Mouse (Mus musculus): ENCODE results near the gene Mageb18. TPM values are rescaled to one million over a fixed set of nuclear protein-coding genes. Genes with fewer than 3 reads are reported as not detected.

Mageb18 gene
- polyA plus RNA-seq, 1 experiment, result not detected

- Histone ChIP-seq H3K27me3 (ENCODE audit: control insufficient read depth, insufficient read depth, low read length) (no peaks in the 10 kb centered on the region), H3K4me1 (ENCODE audit: control insufficient read depth, insufficient read depth, insufficient read length) (no peaks in the 10 kb centered on the region), H3K4me3 (ENCODE audit: extremely low read depth, insufficient read depth, insufficient read length) (no peak overlapping the region), H3K36me3 (ENCODE audit: control insufficient read depth, insufficient read depth, low read length) (no peaks in the 10 kb centered on the region), H3K27ac (ENCODE audit: insufficient read depth, low read length) (no peak overlapping the region)
- WGBS, result 23% methylated on average over 4 of the region's 4 CpGs
- no peak for DNase-seq (ENCODE audit: low read depth in 1 of 2, low spot score in 2 of 2)
- TF ChIP-seq POLR2A (IDR thresholded peaks at IDR 0.05; ENCODE audit: low read depth, low read length) (no peak), CTCF (IDR thresholded peaks at IDR 0.05; ENCODE audit: extremely low read depth, insufficient read depth, insufficient read length, insufficient replicate concordance) (no peak)
Observed at GRCm38 (mm10) chrX:92464773-92465172, 134.6 kb downstream of the Mageb18 start.

GRCm38 (mm10) chrX:92460496-92460895 lies 138.9 kb downstream of the Mageb18 start:
- H3K4me3 ChIP-seq (ENCODE audit: extremely low read depth, insufficient read depth, insufficient read length), result no peak overlapping the region
- WGBS, result 44% methylated on average over 3 of the region's 3 CpGs
- H3K27me3 ChIP-seq (ENCODE audit: control insufficient read depth, insufficient read depth, low read length), result no peaks in the 10 kb centered on the region
- no peak for TF ChIP-seq POLR2A (IDR thresholded peaks at IDR 0.05; ENCODE audit: low read depth, low read length)
- no peak for TF ChIP-seq CTCF (IDR thresholded peaks at IDR 0.05; ENCODE audit: extremely low read depth, insufficient read depth, insufficient read length, insufficient replicate concordance)
- H3K4me1 ChIP-seq (ENCODE audit: control insufficient read depth, insufficient read depth, insufficient read length), result no peaks in the 10 kb centered on the region
- no peak overlapping the region for H3K27ac ChIP-seq (ENCODE audit: insufficient read depth, low read length)
- H3K36me3 ChIP-seq (ENCODE audit: control insufficient read depth, insufficient read depth, low read length), result no peaks in the 10 kb centered on the region
- no peak for DNase-seq (ENCODE audit: low read depth in 1 of 2, low spot score in 2 of 2)

GRCm38 (mm10) chrX:92387384-92387783 lies 212.0 kb downstream of the Mageb18 start:
- no peaks in the 10 kb centered on the region for H3K4me1 ChIP-seq (ENCODE audit: control insufficient read depth, insufficient read depth, insufficient read length)
- TF ChIP-seq POLR2A (IDR thresholded peaks at IDR 0.05; ENCODE audit: low read depth, low read length), result no peak
- DNase-seq (ENCODE audit: low read depth in 1 of 2, low spot score in 2 of 2), result no peak
- H3K36me3 ChIP-seq (ENCODE audit: control insufficient read depth, insufficient read depth, low read length), result no peaks in the 10 kb centered on the region
- no peak overlapping the region for H3K4me3 ChIP-seq (ENCODE audit: extremely low read depth, insufficient read depth, insufficient read length)
- H3K27me3 ChIP-seq (ENCODE audit: control insufficient read depth, insufficient read depth, low read length), result no peaks in the 10 kb centered on the region
- H3K27ac ChIP-seq (ENCODE audit: insufficient read depth, low read length), result no peak overlapping the region

GRCm38 (mm10) chrX:92342924-92343323 lies 256.4 kb downstream of the Mageb18 start:
- Histone ChIP-seq H3K27me3 (ENCODE audit: control insufficient read depth, insufficient read depth, low read length) (no peaks in the 10 kb centered on the region), H3K4me3 (ENCODE audit: extremely low read depth, insufficient read depth, insufficient read length) (no peak overlapping the region), H3K36me3 (ENCODE audit: control insufficient read depth, insufficient read depth, low read length) (no peaks in the 10 kb centered on the region), H3K27ac (ENCODE audit: insufficient read depth, low read length) (no peak overlapping the region), H3K4me1 (ENCODE audit: control insufficient read depth, insufficient read depth, insufficient read length) (no peaks in the 10 kb centered on the region)
- no peak for DNase-seq (ENCODE audit: low read depth in 1 of 2, low spot score in 2 of 2)
- WGBS, result 13% methylated on average over 5 of the region's 5 CpGs
- TF ChIP-seq POLR2A (IDR thresholded peaks at IDR 0.05; ENCODE audit: low read depth, low read length) (no peak), CTCF (IDR thresholded peaks at IDR 0.05; ENCODE audit: extremely low read depth, insufficient read depth, insufficient read length, insufficient replicate concordance) (no peak)

GRCm38 (mm10) chrX:92340906-92341305 lies 258.5 kb downstream of the Mageb18 start:
- no peaks in the 10 kb centered on the region for H3K36me3 ChIP-seq (ENCODE audit: control insufficient read depth, insufficient read depth, low read length)
- no peak overlapping the region for H3K27ac ChIP-seq (ENCODE audit: insufficient read depth, low read length)
- H3K27me3 ChIP-seq (ENCODE audit: control insufficient read depth, insufficient read depth, low read length), result no peaks in the 10 kb centered on the region
- DNase-seq (ENCODE audit: low read depth in 1 of 2, low spot score in 2 of 2), result no peak
- WGBS, result 89% methylated on average over 6 of the region's 6 CpGs
- H3K4me1 ChIP-seq (ENCODE audit: control insufficient read depth, insufficient read depth, insufficient read length), result no peaks in the 10 kb centered on the region
- TF ChIP-seq CTCF (IDR thresholded peaks at IDR 0.05; ENCODE audit: extremely low read depth, insufficient read depth, insufficient read length, insufficient replicate concordance) (no peak), POLR2A (IDR thresholded peaks at IDR 0.05; ENCODE audit: low read depth, low read length) (no peak)
- H3K4me3 ChIP-seq (ENCODE audit: extremely low read depth, insufficient read depth, insufficient read length), result no peak overlapping the region

GRCm38 (mm10) chrX:92339551-92339950 lies 259.8 kb downstream of the Mageb18 start:
- Histone ChIP-seq H3K4me1 (ENCODE audit: control insufficient read depth, insufficient read depth, insufficient read length) (no peaks in the 10 kb centered on the region), H3K36me3 (ENCODE audit: control insufficient read depth, insufficient read depth, low read length) (no peaks in the 10 kb centered on the region), H3K27ac (ENCODE audit: insufficient read depth, low read length) (no peak overlapping the region), H3K27me3 (ENCODE audit: control insufficient read depth, insufficient read depth, low read length) (no peaks in the 10 kb centered on the region), H3K4me3 (ENCODE audit: extremely low read depth, insufficient read depth, insufficient read length) (no peak overlapping the region)
- 84% methylated on average over 2 of the region's 2 CpGs for WGBS
- DNase-seq (ENCODE audit: low read depth in 1 of 2, low spot score in 2 of 2), result no peak
- TF ChIP-seq CTCF (IDR thresholded peaks at IDR 0.05; ENCODE audit: extremely low read depth, insufficient read depth, insufficient read length, insufficient replicate concordance) (no peak), POLR2A (IDR thresholded peaks at IDR 0.05; ENCODE audit: low read depth, low read length) (no peak)

- H3K27ac ChIP-seq (ENCODE audit: insufficient read depth, low read length), result no peak overlapping the region
- DNase-seq (ENCODE audit: low read depth in 1 of 2, low spot score in 2 of 2), result no peak
- WGBS, result 72% methylated on average over 1 of the region's 1 CpGs
- H3K4me1 ChIP-seq (ENCODE audit: control insufficient read depth, insufficient read depth, insufficient read length), result no peaks in the 10 kb centered on the region
- no peak overlapping the region for H3K4me3 ChIP-seq (ENCODE audit: extremely low read depth, insufficient read depth, insufficient read length)
- H3K27me3 ChIP-seq (ENCODE audit: control insufficient read depth, insufficient read depth, low read length), result no peaks in the 10 kb centered on the region
- no peak for TF ChIP-seq POLR2A (IDR thresholded peaks at IDR 0.05; ENCODE audit: low read depth, low read length)
- TF ChIP-seq CTCF (IDR thresholded peaks at IDR 0.05; ENCODE audit: extremely low read depth, insufficient read depth, insufficient read length, insufficient replicate concordance), result no peak
- H3K36me3 ChIP-seq (ENCODE audit: control insufficient read depth, insufficient read depth, low read length), result no peaks in the 10 kb centered on the region
Observed at GRCm38 (mm10) chrX:92333459-92333858, 265.9 kb downstream of the Mageb18 start.
